Mouse (Mus musculus): ENCODE results near the gene Pip4p1. TPM values are rescaled to one million over a fixed set of nuclear protein-coding genes. Genes with fewer than 3 reads are reported as not detected.

The Pip4p1 gene
- 10.7 TPM for polyA plus RNA-seq (2014; fragmentation: Illumina TruSeq; extraction: RNeasy Lipid Tissue Mini Kit (QIAGEN cat#74804))

GRCm38 (mm10) chr14:50930754-50931492 lies at the start of gene Pip4p1, which contains the start of gene Pnp:
Pip4p1 (minus strand) TSS chr14:50930856.
Pnp (plus strand) TSS chr14:50931082.

GRCm38 (mm10) chr14:50955942-50956508 lies 25.4 kb upstream of the Pip4p1 start, which contains the start of gene Pnp2:
Pnp2 (plus strand) TSS chr14:50955992.

GRCm38 (mm10) chr14:50943932-50944667 lies 13.4 kb upstream of the Pip4p1 start, which contains the start of gene Gm49342:
Gm49342 (plus strand) TSS chr14:50944517.

GRCm38 (mm10) chr14:50924281-50925064 lies 6.2 kb downstream of the Pip4p1 start, which contains the start of the genes Osgep and Apex1:
Osgep (minus strand) TSS chr14:50924893.
Apex1 (plus strand) TSS chr14:50924968.

GRCm38 (mm10) chr14:50897374-50897765 lies 33.3 kb downstream of the Pip4p1 start, which contains the start of gene Klhl33:
Klhl33 (minus strand) TSS chr14:50897507.

Other genes starting within 250 kb of the Pip4p1 start
- not detected for gene Olfr747, start 237.7 kb downstream of the Pip4p1 start, polyA plus RNA-seq (2014; fragmentation: Illumina TruSeq; extraction: RNeasy Lipid Tissue Mini Kit (QIAGEN cat#74804))
- gene Olfr748, start 223.5 kb downstream of the Pip4p1 start, polyA plus RNA-seq (2014; fragmentation: Illumina TruSeq; extraction: RNeasy Lipid Tissue Mini Kit (QIAGEN cat#74804)): not detected
- gene Olfr749, start 185.8 kb downstream of the Pip4p1 start, polyA plus RNA-seq (2014; fragmentation: Illumina TruSeq; extraction: RNeasy Lipid Tissue Mini Kit (QIAGEN cat#74804)): not detected
- 15.2 TPM for gene Ttc5, start 145.3 kb downstream of the Pip4p1 start, polyA plus RNA-seq (2014; fragmentation: Illumina TruSeq; extraction: RNeasy Lipid Tissue Mini Kit (QIAGEN cat#74804))
- 0.83 TPM for gene Ccnb1ip1, start 123.1 kb downstream of the Pip4p1 start, polyA plus RNA-seq (2014; fragmentation: Illumina TruSeq; extraction: RNeasy Lipid Tissue Mini Kit (QIAGEN cat#74804))
- 50.8 TPM for gene Parp2, start 123.0 kb downstream of the Pip4p1 start, polyA plus RNA-seq (2014; fragmentation: Illumina TruSeq; extraction: RNeasy Lipid Tissue Mini Kit (QIAGEN cat#74804))
- gene Tep1, start 60.3 kb downstream of the Pip4p1 start, polyA plus RNA-seq (2014; fragmentation: Illumina TruSeq; extraction: RNeasy Lipid Tissue Mini Kit (QIAGEN cat#74804)): 6.2 TPM
- gene Klhl33, start 33.3 kb downstream of the Pip4p1 start, polyA plus RNA-seq (2014; fragmentation: Illumina TruSeq; extraction: RNeasy Lipid Tissue Mini Kit (QIAGEN cat#74804)): 0.46 TPM
- 14.7 TPM for gene Osgep, start 6.0 kb downstream of the Pip4p1 start, polyA plus RNA-seq (2014; fragmentation: Illumina TruSeq; extraction: RNeasy Lipid Tissue Mini Kit (QIAGEN cat#74804))
- gene Apex1, start 5.9 kb downstream of the Pip4p1 start, polyA plus RNA-seq (2014; fragmentation: Illumina TruSeq; extraction: RNeasy Lipid Tissue Mini Kit (QIAGEN cat#74804)): 27.8 TPM
- 37.1 TPM for gene Pnp, start 226 bp upstream of the Pip4p1 start, polyA plus RNA-seq (2014; fragmentation: Illumina TruSeq; extraction: RNeasy Lipid Tissue Mini Kit (QIAGEN cat#74804))
- gene Gm49342, start 13.7 kb upstream of the Pip4p1 start, polyA plus RNA-seq (2014; fragmentation: Illumina TruSeq; extraction: RNeasy Lipid Tissue Mini Kit (QIAGEN cat#74804)): not detected
- not detected for gene Pnp2, start 25.1 kb upstream of the Pip4p1 start, polyA plus RNA-seq (2014; fragmentation: Illumina TruSeq; extraction: RNeasy Lipid Tissue Mini Kit (QIAGEN cat#74804))
- 1.4 TPM for gene Rnase10, start 76.9 kb upstream of the Pip4p1 start, polyA plus RNA-seq (2014; fragmentation: Illumina TruSeq; extraction: RNeasy Lipid Tissue Mini Kit (QIAGEN cat#74804))
- not detected for gene Rnase9, start 111.0 kb upstream of the Pip4p1 start, polyA plus RNA-seq (2014; fragmentation: Illumina TruSeq; extraction: RNeasy Lipid Tissue Mini Kit (QIAGEN cat#74804))
- gene Rnase11, start 119.3 kb upstream of the Pip4p1 start, polyA plus RNA-seq (2014; fragmentation: Illumina TruSeq; extraction: RNeasy Lipid Tissue Mini Kit (QIAGEN cat#74804)): not detected
- not detected for gene Rnase12, start 126.8 kb upstream of the Pip4p1 start, polyA plus RNA-seq (2014; fragmentation: Illumina TruSeq; extraction: RNeasy Lipid Tissue Mini Kit (QIAGEN cat#74804))
- gene Olfr750, start 143.6 kb upstream of the Pip4p1 start, polyA plus RNA-seq (2014; fragmentation: Illumina TruSeq; extraction: RNeasy Lipid Tissue Mini Kit (QIAGEN cat#74804)): not detected
- 184 TPM for gene Rnase4, start 160.2 kb upstream of the Pip4p1 start, polyA plus RNA-seq (2014; fragmentation: Illumina TruSeq; extraction: RNeasy Lipid Tissue Mini Kit (QIAGEN cat#74804))
- gene Ang, start 160.3 kb upstream of the Pip4p1 start, polyA plus RNA-seq (2014; fragmentation: Illumina TruSeq; extraction: RNeasy Lipid Tissue Mini Kit (QIAGEN cat#74804)): 4.8 TPM
- gene Eddm3b, start 183.6 kb upstream of the Pip4p1 start, polyA plus RNA-seq (2014; fragmentation: Illumina TruSeq; extraction: RNeasy Lipid Tissue Mini Kit (QIAGEN cat#74804)): 0.54 TPM
- gene Rnase6, start 193.1 kb upstream of the Pip4p1 start, polyA plus RNA-seq (2014; fragmentation: Illumina TruSeq; extraction: RNeasy Lipid Tissue Mini Kit (QIAGEN cat#74804)): 5.0 TPM
- 1.7 TPM for gene Rnase1, start 215.9 kb upstream of the Pip4p1 start, polyA plus RNA-seq (2014; fragmentation: Illumina TruSeq; extraction: RNeasy Lipid Tissue Mini Kit (QIAGEN cat#74804))
- gene Rnase2b, start 231.4 kb upstream of the Pip4p1 start, polyA plus RNA-seq (2014; fragmentation: Illumina TruSeq; extraction: RNeasy Lipid Tissue Mini Kit (QIAGEN cat#74804)): not detected